Mouse (Mus musculus) G1E (cell line): ENCODE data around the gene Nol3. TPM values are rescaled to one million over a fixed set of nuclear protein-coding genes. Genes with fewer than 3 reads are reported as not detected.

Experiments
- ATAC-seq: 2 replicates; pipeline ENCODE4 v1.8.0; 2016; ENCODE audit warnings: mild to moderate bottlenecking; ENCODE audit not compliant: insufficient number of reproducible peaks, poor library complexity, low FRiP score, severe bottlenecking; ENCODE audit errors: extremely low read depth
- DNase-seq: peaks from one replicate; pipeline ENCODE4 v3.0.0; 2012; ENCODE audit warnings: low spot score
- H3K27me3 ChIP-seq: 2 replicates; pipeline ENCODE4 v1.6.1; 2012; ENCODE audit warnings: mild to moderate bottlenecking, low read length, inconsistent platforms; ENCODE audit not compliant: insufficient read depth
- H3K36me3 ChIP-seq: replicated peaks from 2 replicates; pipeline ENCODE3; 2012; ENCODE audit warnings: mild to moderate bottlenecking, inconsistent platforms
- H3K4me1 ChIP-seq: 2 replicates; pipeline ENCODE4 v1.6.1; 2012; ENCODE audit warnings: low read depth, low read length, inconsistent platforms, mixed read lengths; ENCODE audit not compliant: insufficient read depth
- H3K4me3 ChIP-seq: 2 replicates; pipeline ENCODE4 v1.5.1; 2012; ENCODE audit warnings: low read depth, mild to moderate bottlenecking, inconsistent platforms, low read length, moderate library complexity, mixed read lengths
- H3K9me3 ChIP-seq: replicated peaks from 2 replicates; pipeline ENCODE4 v1.6.1; 2012; ENCODE audit warnings: inconsistent platforms
- CTCF ChIP-seq: IDR thresholded peaks from 2 replicates; pipeline ENCODE4 v1.5.1; 2012; ENCODE audit warnings: low read depth, low read length, inconsistent platforms, mixed read lengths
- GATA1 ChIP-seq: IDR thresholded peaks from 2 replicates; pipeline ENCODE4 v1.6.1; 2012; ENCODE audit warnings: borderline replicate concordance, low read length, inconsistent platforms, mixed read lengths
- GATA2 ChIP-seq: IDR thresholded peaks from 2 replicates; pipeline ENCODE4 v1.6.1; 2012; ENCODE audit warnings: low read depth, low read length, inconsistent platforms, borderline replicate concordance
- POLR2AphosphoS5 ChIP-seq: IDR thresholded peaks from 2 replicates; pipeline ENCODE4 v1.6.1; 2012; ENCODE audit warnings: low read depth, low read length, inconsistent platforms; ENCODE audit not compliant: insufficient replicate concordance
- TAL1 ChIP-seq: conservative IDR thresholded peaks from 2 replicates; pipeline ENCODE4 v1.6.1; 2012; ENCODE audit warnings: low read depth, low read length, inconsistent platforms, mixed read lengths
- polyA plus RNA-seq: library from polyadenylated mRNA; stranded (reverse); fragments of >175 nt; gene quantifications from 2 replicates; pipeline ENCODE4 v1.2.3, GENCODE M21; 2012
- total RNA-seq, 2 experiments: library from RNA; stranded (forward) in 1 of 2; stranded (reverse) in 1 of 2; fragments of 200-1000 nt in 1 of 2; fragments of >200 nt in 1 of 2; fragmentation: Nextera tagmentation in 1 of 2; gene quantifications; 2 replicates each; pipeline ENCODE4 v1.2.3; 2014 to 2017

Gene Nol3
- total and polyA plus RNA-seq, 3 experiments = 0.49 to 0.60 (median 0.60) TPM

DNA sequence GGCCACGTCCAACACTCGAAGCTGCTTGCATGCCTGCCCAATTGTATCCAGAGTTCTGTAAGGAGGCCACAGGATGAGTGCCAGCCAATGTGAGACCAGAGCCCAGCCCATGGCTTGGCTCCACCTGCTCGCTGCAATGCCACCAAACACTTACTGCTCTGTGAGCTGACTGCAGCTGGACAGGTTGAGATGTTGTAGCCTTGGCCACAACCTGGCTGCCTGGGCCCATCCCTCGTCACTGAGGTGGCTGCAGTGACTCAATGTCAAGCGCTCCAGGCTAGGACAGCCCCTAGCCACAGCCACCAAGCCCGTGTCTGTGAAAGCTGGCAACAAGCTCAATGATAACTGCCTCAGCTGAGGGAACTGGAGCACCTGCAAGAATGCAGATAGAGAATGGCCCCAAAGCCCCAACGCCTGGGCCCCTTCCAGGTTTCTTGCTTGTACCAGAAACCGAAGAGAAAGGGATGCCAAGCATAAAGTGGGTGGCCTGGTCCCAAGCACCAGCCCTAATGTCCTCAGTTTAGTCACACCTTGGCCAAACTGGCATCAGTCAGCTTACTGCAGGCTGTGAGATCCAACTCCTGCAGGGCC is 37.0 kb downstream of the Nol3 start:
- Histone ChIP-seq H3K27me3 (no peaks in the 10 kb centered on the region), H3K9me3 (no peaks in the 10 kb centered on the region), H3K36me3 (peaks cover 98% of the 10 kb centered on the region), H3K4me1 (peaks cover 14% of the 10 kb centered on the region), H3K4me3 (no peak overlapping the region)
- no peak for ATAC-seq
- no peak for DNase-seq
- TF ChIP-seq GATA1 (no peak), GATA2 (no peak), TAL1 (no peak), CTCF (no peak), POLR2AphosphoS5 (no peak)

GRCm38 (mm10) chr8:105313622-105314402 is 37.9 kb downstream of the Nol3 start:
- no peaks in the 10 kb centered on the region for H3K9me3 ChIP-seq
- no peak for DNase-seq
- peaks cover 98% of the 10 kb centered on the region for H3K36me3 ChIP-seq
- TF ChIP-seq POLR2AphosphoS5 (no peak), CTCF (no peak), GATA1 (no peak), GATA2 (no peak), TAL1 (no peak)
- no peak for ATAC-seq
- peaks cover 14% of the 10 kb centered on the region for H3K4me1 ChIP-seq
- no peak overlapping the region for H3K4me3 ChIP-seq
- H3K27me3 ChIP-seq = no peaks in the 10 kb centered on the region

DNA sequence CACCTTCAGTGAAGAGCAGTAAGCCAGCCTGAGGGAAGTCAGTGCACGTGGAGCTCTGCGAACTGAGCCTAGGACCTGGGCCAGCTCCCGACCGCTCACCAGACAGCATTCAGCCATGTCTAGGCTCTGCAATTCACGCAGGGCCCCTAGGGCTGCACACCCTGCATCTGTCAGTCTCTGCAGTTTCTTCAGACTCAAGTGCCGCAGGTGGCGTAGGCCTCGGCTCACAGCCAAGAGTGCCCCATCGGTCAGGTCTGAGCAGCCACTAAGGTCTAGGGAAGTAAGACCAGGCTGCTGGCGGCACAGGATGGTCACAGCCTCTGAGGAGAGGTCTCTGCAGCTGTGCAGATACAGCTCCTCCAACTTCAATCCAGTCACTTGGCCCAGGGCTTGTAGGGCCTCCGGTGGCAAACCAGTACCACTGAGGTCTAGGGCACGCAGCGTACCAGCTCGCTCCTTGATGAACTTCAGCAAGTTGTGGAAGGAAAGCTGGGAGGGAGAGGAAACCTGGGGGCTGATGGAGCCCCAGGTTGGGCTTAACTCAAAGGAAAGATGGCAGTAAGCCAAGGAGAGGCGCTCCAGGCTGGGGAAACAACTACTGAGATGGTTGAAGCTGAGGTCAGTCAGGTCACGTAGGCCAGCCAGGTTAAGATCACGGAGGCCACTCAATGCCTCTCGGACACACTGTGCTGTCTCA is 39.3 kb downstream of the Nol3 start:
- no peaks in the 10 kb centered on the region for H3K27me3 ChIP-seq
- H3K36me3 ChIP-seq = peaks cover 98% of the 10 kb centered on the region
- H3K4me3 ChIP-seq = no peak overlapping the region
- H3K9me3 ChIP-seq = no peaks in the 10 kb centered on the region
- ATAC-seq (no peak), DNase-seq (no peak)
- TF ChIP-seq TAL1 (no peak), GATA2 (no peak), CTCF (no peak), POLR2AphosphoS5 (no peak), GATA1 (no peak)
- peaks cover 18% of the 10 kb centered on the region for H3K4me1 ChIP-seq

DNA sequence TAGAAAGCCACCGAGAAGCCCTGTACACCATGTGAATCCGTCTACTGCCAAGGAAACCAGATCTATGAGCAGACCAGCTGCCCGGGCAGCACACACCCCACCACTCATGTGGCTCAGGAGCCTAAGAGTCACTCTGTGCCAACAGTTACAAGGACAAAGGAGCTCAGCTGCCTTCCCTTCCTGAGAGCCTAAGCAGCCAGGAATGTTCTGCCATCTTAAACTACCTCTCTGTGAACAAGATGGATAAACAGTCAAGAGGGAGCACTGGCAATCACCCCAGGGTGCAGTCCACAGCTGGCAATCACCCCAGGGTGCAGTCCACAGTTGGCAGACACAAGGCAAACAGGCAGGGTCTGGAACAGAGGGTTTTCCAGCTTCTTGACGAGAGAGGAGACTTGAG is 42.0 kb downstream of the Nol3 start:
- Histone ChIP-seq H3K9me3 (no peaks in the 10 kb centered on the region), H3K27me3 (no peaks in the 10 kb centered on the region), H3K4me1 (peaks cover 10% of the 10 kb centered on the region), H3K36me3 (peaks cover 87% of the 10 kb centered on the region), H3K4me3 (no peak overlapping the region)
- DNase-seq (no peak), ATAC-seq (no peak)
- TF ChIP-seq POLR2AphosphoS5 = no peak
- no peak for TF ChIP-seq GATA1
- TF ChIP-seq CTCF = no peak

DNA sequence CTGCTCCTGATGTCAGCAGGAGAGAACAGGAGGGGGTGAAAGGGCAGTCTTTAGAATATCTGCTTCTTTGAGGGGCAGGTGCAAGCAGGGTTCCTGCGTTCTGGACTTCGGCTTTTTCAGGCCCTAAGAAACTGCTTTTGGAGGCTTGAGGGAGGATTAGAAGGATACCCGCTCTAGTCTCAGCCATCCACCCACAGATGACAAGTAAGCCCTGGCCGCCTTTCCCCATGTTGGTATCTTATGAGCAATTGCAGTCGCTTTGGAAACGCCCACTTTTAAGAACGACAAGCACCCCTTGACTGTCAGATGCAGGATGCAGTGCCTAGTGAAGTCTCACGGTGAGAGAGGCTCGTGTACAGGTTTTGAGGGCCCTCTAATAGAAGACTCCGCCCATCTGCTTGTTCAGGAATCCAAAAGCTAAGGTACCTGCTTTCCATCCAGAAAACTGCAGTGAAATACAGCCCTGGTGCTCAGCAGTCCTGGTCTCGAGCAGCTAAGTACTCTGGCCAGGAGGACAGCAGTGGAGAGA is 42.8 kb downstream of the Nol3 start:
- no peaks in the 10 kb centered on the region for H3K9me3 ChIP-seq
- TF ChIP-seq TAL1 (no peak), CTCF (no peak), GATA2 (no peak), POLR2AphosphoS5 (no peak)
- peaks cover 86% of the 10 kb centered on the region for H3K36me3 ChIP-seq
- peaks cover 17% of the 10 kb centered on the region for H3K4me1 ChIP-seq
- DNase-seq (no peak), ATAC-seq (no peak)
- H3K27me3 ChIP-seq = no peaks in the 10 kb centered on the region
- H3K4me3 ChIP-seq = no peak overlapping the region

- Histone ChIP-seq H3K9me3 (no peaks in the 10 kb centered on the region), H3K36me3 (peaks cover 59% of the 10 kb centered on the region), H3K4me1 (peaks cover 48% of the 10 kb centered on the region), H3K4me3 (no peak overlapping the region), H3K27me3 (no peaks in the 10 kb centered on the region)
- peak; percentile 42 for ATAC-seq
- DNase-seq = no peak
- TF ChIP-seq TAL1 (peak; percentile 27), POLR2AphosphoS5 (no peak)
Measured at GRCm38 (mm10) chr8:105323183-105323582, 47.2 kb downstream of the Nol3 start.
